Mouse (Mus musculus): ENCODE data around the gene Lrfn3. TPM values are rescaled to one million over a fixed set of nuclear protein-coding genes. Genes with fewer than 3 reads are reported as not detected.

The Lrfn3 gene
- total RNA-seq (2021), result 10 to 100 TPM; 33.0 to 36.4 TPM
- long read RNA-seq, experiment 1, transcript Lrfn3-201 (3 exons, 2,886 nt), result major isoform, 31 of 32 reads
- long read RNA-seq, experiment 1, partial matches to known transcripts, result 1 of 32 reads
- long read RNA-seq, experiment 1, other reads (novel, unspliced or antisense), result 0 of 32 reads
- long read RNA-seq, experiment 2, transcript Lrfn3-201 (3 exons, 2,886 nt), result major isoform, 21 of 27 reads
- long read RNA-seq, experiment 2, partial matches to known transcripts, result 6 of 27 reads
- long read RNA-seq, experiment 2, other reads (novel, unspliced or antisense), result 0 of 27 reads

GRCm38 (mm10) chr7:30362652-30363343 lies at the start of gene Lrfn3:
Gene Lrfn3 (minus strand): TSS chr7:30362772.
- Histone ChIP-seq H3K4me3 (peak within 1 kb of the TSS; percentile 54), H3K27ac (peak within 1 kb of the TSS; percentile 87)
- intact Hi-C loops (cut with DNase I), result no loop called here
- DNase-seq (ENCODE audit: extremely low spot score in 1 of 2, low spot score in 2 of 2), result peak; percentile 69 to 72
- no peak for TF ChIP-seq CTCF (IDR thresholded peaks at IDR 0.05)

DNA sequence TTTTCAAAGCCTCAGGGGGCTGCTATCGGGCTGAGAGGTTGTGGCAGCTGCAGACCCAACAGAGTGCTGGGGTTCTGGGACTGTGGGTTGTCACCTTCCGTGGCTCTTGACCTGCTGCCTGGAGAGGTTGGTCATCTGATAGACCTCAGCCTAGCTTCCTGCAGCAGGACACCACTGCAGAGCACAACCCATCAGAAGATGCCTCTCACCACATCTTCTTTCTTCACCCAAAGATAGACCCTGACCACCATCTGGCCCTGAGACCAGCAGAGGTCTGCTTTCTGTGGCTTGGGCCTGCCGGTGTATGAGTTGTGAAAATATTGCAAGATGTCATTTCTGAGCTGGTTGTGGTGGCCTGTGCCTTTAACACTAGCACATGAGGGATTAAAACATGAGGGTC lies 48.5 kb upstream of the Lrfn3 start:
- H3K4me3 ChIP-seq, result no peak overlapping the region
- DNase-seq (ENCODE audit: extremely low spot score in 1 of 2, low spot score in 2 of 2), result no peak
- intact Hi-C loops (cut with DNase I), result no loop called here
- no peak overlapping the region for H3K27ac ChIP-seq
- no peak for TF ChIP-seq CTCF (IDR thresholded peaks at IDR 0.05)

- no peak overlapping the region for H3K4me3 ChIP-seq
- DNase-seq (ENCODE audit: extremely low spot score in 1 of 2, low spot score in 2 of 2), result no peak
- TF ChIP-seq CTCF (IDR thresholded peaks at IDR 0.05), result no peak
- intact Hi-C loops (cut with DNase I), result no loop called here
- no peak overlapping the region for H3K27ac ChIP-seq
Observed at GRCm38 (mm10) chr7:30409789-30410188, 47.2 kb upstream of the Lrfn3 start.

GRCm38 (mm10) chr7:30408639-30409038 lies 46.1 kb upstream of the Lrfn3 start:
- Histone ChIP-seq H3K4me3 (no peak overlapping the region), H3K27ac (no peak overlapping the region)
- no peak for TF ChIP-seq CTCF (IDR thresholded peaks at IDR 0.05)
- intact Hi-C loops (cut with DNase I), result no loop called here
- no peak for DNase-seq (ENCODE audit: extremely low spot score in 1 of 2, low spot score in 2 of 2)

DNA sequence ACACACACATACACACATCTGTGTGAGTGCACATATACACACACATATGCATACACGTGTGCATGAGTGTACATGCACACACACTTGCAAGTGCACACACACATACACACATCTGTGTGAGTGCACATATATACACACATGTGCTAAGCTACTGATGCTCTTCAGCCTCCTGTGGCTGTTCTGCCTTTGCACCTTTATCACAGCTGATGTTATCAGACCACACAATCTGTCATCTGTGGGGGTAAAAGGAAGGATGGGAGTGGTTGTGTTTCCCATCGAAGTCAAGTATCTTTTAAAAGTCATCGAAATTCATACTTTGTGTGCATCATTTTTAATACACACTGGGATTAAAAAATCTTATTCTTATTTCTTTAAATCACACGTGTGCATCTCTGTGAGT lies 39.8 kb upstream of the Lrfn3 start:
- no peak overlapping the region for H3K4me3 ChIP-seq
- intact Hi-C loops (cut with DNase I), result no loop called here
- no peak for DNase-seq (ENCODE audit: extremely low spot score in 1 of 2, low spot score in 2 of 2)
- TF ChIP-seq CTCF (IDR thresholded peaks at IDR 0.05), result no peak
- no peak overlapping the region for H3K27ac ChIP-seq

DNA sequence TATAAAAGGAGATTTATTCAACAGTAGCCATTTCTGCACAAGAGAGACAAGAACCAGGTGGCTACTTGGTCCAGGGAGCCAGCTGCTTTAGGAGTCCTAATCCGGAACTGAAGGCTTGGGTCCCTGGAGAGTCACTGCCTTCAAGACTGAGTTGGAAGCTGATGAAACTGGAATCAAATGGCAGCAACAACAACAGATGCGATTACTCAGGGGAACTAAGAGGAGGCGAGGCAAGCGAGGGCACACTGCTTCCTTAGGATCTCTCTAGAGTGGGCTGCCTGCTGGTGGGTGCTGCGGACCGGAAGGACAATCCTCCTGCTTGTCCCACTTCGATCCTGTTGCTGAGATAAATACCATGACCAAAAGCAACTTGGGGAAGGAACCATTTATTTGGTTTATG lies 37.1 kb upstream of the Lrfn3 start:
- TF ChIP-seq CTCF (IDR thresholded peaks at IDR 0.05), result no peak
- Histone ChIP-seq H3K27ac (no peak overlapping the region), H3K4me3 (no peak overlapping the region)
- intact Hi-C loops (cut with DNase I), result no loop called here
- no peak for DNase-seq (ENCODE audit: extremely low spot score in 1 of 2, low spot score in 2 of 2)

DNA sequence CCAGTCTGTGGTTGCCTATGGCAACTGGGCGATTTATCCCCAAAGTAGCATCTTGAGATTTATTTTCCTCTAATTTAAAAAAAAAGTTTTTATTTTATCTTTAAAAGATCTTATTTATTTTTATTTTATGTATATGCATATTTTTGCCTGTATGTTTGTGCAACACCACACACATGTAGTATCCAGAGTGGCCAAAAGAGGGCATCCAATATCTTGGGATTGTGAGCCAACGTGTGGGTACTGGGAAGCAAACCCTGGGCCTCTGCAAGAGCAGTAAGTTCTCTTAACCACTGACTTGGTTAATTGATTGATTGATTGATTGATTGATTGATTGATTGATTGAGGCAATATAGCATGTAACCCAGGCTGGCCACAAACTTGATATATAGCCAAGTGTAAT lies 32.3 kb upstream of the Lrfn3 start:
- no peak overlapping the region for H3K27ac ChIP-seq
- no peak for DNase-seq (ENCODE audit: extremely low spot score in 1 of 2, low spot score in 2 of 2)
- intact Hi-C loops (cut with DNase I), result no loop called here
- peak; percentile 33 for TF ChIP-seq CTCF (IDR thresholded peaks at IDR 0.05)
- no peak overlapping the region for H3K4me3 ChIP-seq

DNA sequence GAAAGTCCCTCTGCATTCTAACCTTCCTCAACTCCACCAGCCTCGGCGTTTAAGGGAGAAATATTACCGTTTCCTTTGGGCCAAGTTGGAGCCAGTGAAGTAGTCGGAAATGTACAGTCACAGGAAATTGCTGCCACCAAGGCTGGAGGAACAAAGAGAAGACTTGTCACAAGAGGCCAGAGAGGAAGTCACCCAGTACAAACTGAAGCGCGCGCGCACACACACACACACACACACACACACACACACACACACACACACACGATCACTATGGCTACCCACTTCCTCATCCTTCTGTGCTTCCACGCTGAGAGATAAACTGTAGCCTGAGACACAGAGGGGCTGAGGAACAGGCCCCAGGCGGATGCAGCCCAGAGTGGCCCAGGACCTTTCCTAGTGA lies 31.8 kb upstream of the Lrfn3 start:
- Histone ChIP-seq H3K4me3 (no peak overlapping the region), H3K27ac (peak overlapping the region; percentile 57; the same call in 1 of the 2 replicates)
- intact Hi-C loops (cut with DNase I), result no loop called here
- no peak for TF ChIP-seq CTCF (IDR thresholded peaks at IDR 0.05)
- no peak for DNase-seq (ENCODE audit: extremely low spot score in 1 of 2, low spot score in 2 of 2)

- H3K4me3 ChIP-seq, result no peak overlapping the region
- no peak for TF ChIP-seq CTCF (IDR thresholded peaks at IDR 0.05)
- intact Hi-C loops (cut with DNase I), result no loop called here
- peak overlapping the region; percentile 57 for H3K27ac ChIP-seq
- no peak for DNase-seq (ENCODE audit: extremely low spot score in 1 of 2, low spot score in 2 of 2)
Observed at GRCm38 (mm10) chr7:30393631-30394030, 31.1 kb upstream of the Lrfn3 start.

GRCm38 (mm10) chr7:30392746-30393520 lies 30.4 kb upstream of the Lrfn3 start:
- no peak for TF ChIP-seq CTCF (IDR thresholded peaks at IDR 0.05)
- DNase-seq (ENCODE audit: extremely low spot score in 1 of 2, low spot score in 2 of 2), result no peak
- Histone ChIP-seq H3K27ac (no peak overlapping the region; the same call in 1 of the 2 replicates), H3K4me3 (no peak overlapping the region)
- intact Hi-C loops (cut with DNase I), result no loop called here

- TF ChIP-seq CTCF (IDR thresholded peaks at IDR 0.05), result no peak
- intact Hi-C loops (cut with DNase I), result no loop called here
- H3K4me3 ChIP-seq, result no peak overlapping the region
- no peak for DNase-seq (ENCODE audit: extremely low spot score in 1 of 2, low spot score in 2 of 2)
- H3K27ac ChIP-seq, result no peak overlapping the region
Observed at GRCm38 (mm10) chr7:30384106-30384505, 21.5 kb upstream of the Lrfn3 start.

DNA sequence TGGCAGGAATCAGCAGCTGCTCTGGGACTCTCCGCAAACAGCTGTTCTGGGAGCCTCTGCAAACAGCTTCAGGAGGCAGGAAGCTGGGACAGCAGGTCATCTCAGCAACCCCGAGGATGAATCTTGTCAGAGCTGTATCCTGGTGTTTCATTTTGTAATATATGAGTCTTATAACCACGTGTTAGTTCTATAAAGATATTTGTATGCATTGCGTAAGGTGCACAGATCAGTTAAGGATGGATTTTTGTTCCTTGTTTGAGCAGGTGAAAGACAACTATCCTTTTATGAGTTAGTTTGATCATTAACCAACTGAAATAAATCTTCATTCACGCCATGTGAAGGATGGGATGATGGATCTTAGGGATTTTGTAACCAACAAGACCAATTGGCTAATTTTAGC lies 17.5 kb upstream of the Lrfn3 start:
- no peak for TF ChIP-seq CTCF (IDR thresholded peaks at IDR 0.05)
- intact Hi-C loops (cut with DNase I), result no loop called here
- Histone ChIP-seq H3K27ac (no peak overlapping the region), H3K4me3 (no peak overlapping the region)
- DNase-seq (ENCODE audit: extremely low spot score in 1 of 2, low spot score in 2 of 2), result no peak
